Comparison of ENCODE assay signal across 8 mouse cellular contexts in the genomic region with DNA sequence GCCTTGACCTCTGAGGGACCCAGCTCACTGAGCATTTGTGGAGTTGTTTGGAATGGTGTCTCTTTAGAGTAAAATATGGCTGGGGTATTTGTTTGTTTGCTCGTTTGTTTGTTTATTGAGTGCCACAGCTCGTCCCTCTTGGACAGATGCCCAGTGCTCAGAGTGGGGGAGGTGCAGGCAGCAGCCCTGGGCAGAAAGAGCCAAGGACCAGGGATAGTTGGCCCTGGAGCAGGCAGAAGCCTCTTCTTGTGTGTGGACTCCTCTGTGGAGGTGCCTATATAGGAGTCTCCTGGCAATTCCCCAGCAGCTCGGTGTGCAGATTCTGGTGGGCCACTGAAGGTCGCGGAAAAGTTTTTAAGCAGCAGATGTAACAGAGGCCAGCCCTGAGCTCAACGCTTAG.
A peak's percentile ranks its signal among the peaks of the same experiment; 100 is the strongest.
DNase-seq lines count a peak whose midpoint lies in the region; ATAC-seq and TF ChIP-seq lines count a peak whose summit lies in the region.

No protein-coding gene starts in this region.

- peak overlapping the region; percentile 81; the same call in 1 of the 2 replicates for H3K4me3 ChIP-seq in hindbrain, embryonic 10.5 days
- H3K4me3 ChIP-seq in hindbrain, embryonic 11.5 days (ENCODE audit: low read depth, low read length): no peak overlapping the region
- H3K4me3 ChIP-seq in heart, embryonic 13.5 days: peak overlapping the region; percentile 76
- H3K4me3 ChIP-seq in kidney, postnatal 0 days (replicated peaks; ENCODE audit: low read depth, low read length): peak overlapping the region; percentile 67
- H3K4me3 ChIP-seq in testis, adult 2 months (ENCODE audit: control insufficient read depth, low read depth, low read length): peak overlapping the region; percentile 21

- no peak overlapping the region for H3K9ac ChIP-seq in hindbrain, embryonic 11.5 days (ENCODE audit: low read depth, low read length)
- peak overlapping the region; percentile 83; the same call in 1 of the 2 replicates for H3K9ac ChIP-seq in heart, embryonic 13.5 days
- H3K9ac ChIP-seq in kidney, postnatal 0 days (ENCODE audit: low read depth, low read length): no peak overlapping the region

- no peak overlapping the region for H3K4me2 ChIP-seq in hindbrain, embryonic 11.5 days (replicated peaks; ENCODE audit: low read depth, low read length)
- H3K4me2 ChIP-seq in heart, embryonic 13.5 days: peak overlapping the region; percentile 100
- peak overlapping the region; percentile 99 for H3K4me2 ChIP-seq in kidney, postnatal 0 days (ENCODE audit: low read length)

- no peak for TF ChIP-seq POLR2A in testis, adult 2 months (IDR thresholded peaks at IDR 0.05; ENCODE audit: control insufficient read depth, low read depth, low read length)

- no peak for DNase-seq in hindbrain, embryonic 10.5 days (ENCODE audit: low spot score)
- DNase-seq in hindbrain, embryonic 11.5 days (ENCODE audit: low spot score): no peak
- DNase-seq in cerebellum, adult 8-10 months: peak; percentile 72
- peak; percentile 32 for DNase-seq in kidney, postnatal 0 days (ENCODE audit: low spot score)
- DNase-seq in lung, postnatal 10 days: peak; percentile 65
- no peak for DNase-seq in thymus, adult 18-20 months

- H3K4me1 ChIP-seq in hindbrain, embryonic 10.5 days (replicated peaks): peaks cover 21% of the 10 kb centered on the region
- peaks cover 2% of the 10 kb centered on the region; the same call in 1 of the 2 replicates for H3K4me1 ChIP-seq in hindbrain, embryonic 11.5 days (replicated peaks; ENCODE audit: control insufficient read depth, insufficient read depth, low read length)
- peaks cover 15% of the 10 kb centered on the region for H3K4me1 ChIP-seq in heart, embryonic 13.5 days
- H3K4me1 ChIP-seq in kidney, postnatal 0 days (replicated peaks; ENCODE audit: insufficient read depth, low read length): no peaks in the 10 kb centered on the region; the same call in 1 of the 2 replicates
- peaks cover 25% of the 10 kb centered on the region for H3K4me1 ChIP-seq in testis, adult 2 months (ENCODE audit: control insufficient read depth, insufficient read depth, low read length)

- H3K27me3 ChIP-seq in hindbrain, embryonic 10.5 days (ENCODE audit: insufficient read depth, poor library complexity, severe bottlenecking): peaks cover 39% of the 10 kb centered on the region
- no peaks in the 10 kb centered on the region; the same call in none of the 2 replicates for H3K27me3 ChIP-seq in hindbrain, embryonic 11.5 days (ENCODE audit: control insufficient read depth, insufficient read depth, low read length)
- H3K27me3 ChIP-seq in heart, embryonic 13.5 days (replicated peaks): peaks cover 13% of the 10 kb centered on the region
- H3K27me3 ChIP-seq in kidney, postnatal 0 days (ENCODE audit: insufficient read depth, low read length): no peaks in the 10 kb centered on the region
- no peaks in the 10 kb centered on the region for H3K27me3 ChIP-seq in testis, adult 2 months (ENCODE audit: control insufficient read depth, insufficient read depth, low read length)

- 37% methylated on average over 6 of the region's 6 CpGs for WGBS in hindbrain, embryonic 10.5 days
- WGBS in hindbrain, embryonic 11.5 days: 36% methylated on average over 6 of the region's 6 CpGs
- 39% methylated on average over 6 of the region's 6 CpGs for WGBS in heart, embryonic 13.5 days
- WGBS in kidney, postnatal 0 days: 26% methylated on average over 6 of the region's 6 CpGs

- no peaks in the 10 kb centered on the region for H3K9me3 ChIP-seq in hindbrain, embryonic 10.5 days
- H3K9me3 ChIP-seq in hindbrain, embryonic 11.5 days (ENCODE audit: control insufficient read depth, low read length): no peaks in the 10 kb centered on the region
- H3K9me3 ChIP-seq in heart, embryonic 13.5 days: no peaks in the 10 kb centered on the region
- no peaks in the 10 kb centered on the region for H3K9me3 ChIP-seq in kidney, postnatal 0 days (replicated peaks; ENCODE audit: low read length)

- H3K36me3 ChIP-seq in hindbrain, embryonic 10.5 days: no peaks in the 10 kb centered on the region
- H3K36me3 ChIP-seq in hindbrain, embryonic 11.5 days (ENCODE audit: control insufficient read depth, insufficient read depth, low read length): no peaks in the 10 kb centered on the region
- H3K36me3 ChIP-seq in heart, embryonic 13.5 days: no peaks in the 10 kb centered on the region
- H3K36me3 ChIP-seq in kidney, postnatal 0 days (ENCODE audit: insufficient read depth, low read length): no peaks in the 10 kb centered on the region
- no peaks in the 10 kb centered on the region for H3K36me3 ChIP-seq in testis, adult 2 months (ENCODE audit: control insufficient read depth, insufficient read depth, low read length)

- no peak for ATAC-seq in hindbrain, embryonic 11.5 days (ENCODE audit: low FRiP score)
- ATAC-seq in heart, embryonic 13.5 days (ENCODE audit: extremely low read depth, insufficient number of reproducible peaks, low FRiP score, low TSS enrichment): no peak
- peak; percentile 59 for ATAC-seq in kidney, postnatal 0 days (replicated peaks; ENCODE audit: low FRiP score, low read depth)

- no peak for TF ChIP-seq CTCF in kidney, postnatal 0 days (IDR thresholded peaks at IDR 0.05; ENCODE audit: low read depth)
- TF ChIP-seq CTCF in testis, adult 2 months (IDR thresholded peaks at IDR 0.05; ENCODE audit: control insufficient read depth, insufficient read depth, insufficient replicate concordance, low read depth, low read length): no peak

- H3K27ac ChIP-seq in hindbrain, embryonic 10.5 days: no peak overlapping the region
- H3K27ac ChIP-seq in hindbrain, embryonic 11.5 days (ENCODE audit: low read depth, low read length): no peak overlapping the region
- H3K27ac ChIP-seq in heart, embryonic 13.5 days (replicated peaks): no peak overlapping the region
- H3K27ac ChIP-seq in kidney, postnatal 0 days: no peak overlapping the region
- no peak overlapping the region for H3K27ac ChIP-seq in testis, adult 2 months (ENCODE audit: control insufficient read depth, insufficient read depth, low read depth, low read length)

Comparison
In these comparisons a context has a peak if more than half of its experiments do, and no peak if none do; other contexts are left out.
1. DNase-seq: peak in cerebellum, adult 8-10 months (single experiment), kidney, postnatal 0 days (single experiment) and lung, postnatal 10 days (single experiment); none in hindbrain, embryonic 10.5 days (single experiment), hindbrain, embryonic 11.5 days (single experiment) and thymus, adult 18-20 months (0 of 2).